Mouse (Mus musculus): ENCODE measurements around the gene Cps1. TPM values are rescaled to one million over a fixed set of nuclear protein-coding genes. Genes with fewer than 3 reads are reported as not detected.

Cps1 gene
- total RNA-seq, 2 experiments from 2014 or later = not detected

DNA sequence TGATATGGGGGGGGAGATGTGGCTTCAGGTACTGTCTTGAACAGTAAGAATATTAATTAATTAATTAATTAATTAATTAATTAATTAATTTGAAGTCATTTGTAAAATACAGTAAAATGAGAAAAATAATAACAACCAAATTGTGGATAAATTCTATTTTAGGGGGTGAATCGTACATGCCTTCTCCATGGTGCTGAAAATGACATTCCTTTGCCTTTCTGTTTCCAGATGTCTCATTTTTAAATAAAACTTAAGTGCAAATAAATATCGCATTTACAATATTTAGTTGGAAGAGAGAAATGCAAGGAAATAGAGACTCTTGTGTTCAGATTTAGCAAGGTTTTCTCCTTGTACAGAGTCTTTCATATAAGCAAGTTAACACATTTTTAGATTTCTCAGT, 112.0 kb downstream of the Cps1 start:
- ATAC-seq (ENCODE audit: poor library complexity, severe bottlenecking) = no peak

DNA sequence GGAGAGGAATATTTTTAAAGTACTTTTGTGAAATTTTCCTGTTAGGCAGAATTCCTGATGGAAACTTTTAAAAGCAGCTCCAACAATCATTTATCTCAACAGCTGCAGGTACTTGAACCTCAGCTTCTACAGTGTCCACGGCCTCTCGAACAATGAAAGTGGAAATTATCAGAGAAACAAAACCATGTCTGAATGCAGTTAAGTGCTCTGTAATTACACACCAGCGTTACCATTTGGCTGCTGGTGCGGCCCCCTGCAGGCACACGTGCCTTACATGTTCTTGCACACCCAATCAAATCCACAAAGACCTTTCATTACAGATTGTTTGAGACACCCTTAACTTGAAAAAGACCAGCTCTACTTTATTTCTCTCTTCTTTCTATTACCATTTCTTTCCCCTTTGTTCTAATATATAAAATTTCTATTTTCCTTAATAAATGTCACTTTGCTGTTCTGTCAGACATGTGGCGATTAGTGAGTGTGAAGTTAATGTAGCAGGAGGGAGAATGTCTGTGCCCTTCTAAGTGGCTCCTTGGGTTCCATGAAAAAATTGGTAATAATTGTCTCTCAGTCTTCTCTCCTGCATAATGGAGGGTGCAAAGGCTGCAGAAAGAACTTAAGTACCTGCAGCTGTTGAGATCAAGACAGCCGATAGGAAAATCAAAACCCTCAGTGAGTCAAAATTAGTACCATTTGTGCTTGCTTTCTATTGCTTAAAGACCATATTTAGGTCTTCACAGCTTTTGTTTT, 112.8 kb downstream of the Cps1 start:
- ATAC-seq (ENCODE audit: poor library complexity, severe bottlenecking) = no peak

DNA sequence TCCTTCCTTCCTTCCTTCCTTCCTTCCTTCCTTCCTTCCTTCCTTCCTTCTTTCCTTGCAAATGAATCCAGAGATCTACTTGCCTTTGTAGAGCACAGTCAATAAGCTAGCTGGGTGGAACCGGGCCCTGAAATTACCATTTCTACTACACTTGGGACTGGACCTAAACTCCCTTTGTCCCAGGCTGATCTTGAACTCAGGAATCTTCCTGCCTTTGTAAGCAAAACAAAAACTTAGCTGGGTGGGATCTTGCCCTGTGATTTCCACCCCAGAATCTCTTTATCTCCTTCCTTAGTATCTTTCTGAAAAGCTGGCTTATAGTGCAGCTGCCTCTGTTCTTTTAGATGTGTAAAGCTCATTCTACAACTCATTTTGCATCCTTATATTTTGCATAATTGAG, 115.6 kb downstream of the Cps1 start:
- no peak for ATAC-seq (ENCODE audit: poor library complexity, severe bottlenecking)

DNA sequence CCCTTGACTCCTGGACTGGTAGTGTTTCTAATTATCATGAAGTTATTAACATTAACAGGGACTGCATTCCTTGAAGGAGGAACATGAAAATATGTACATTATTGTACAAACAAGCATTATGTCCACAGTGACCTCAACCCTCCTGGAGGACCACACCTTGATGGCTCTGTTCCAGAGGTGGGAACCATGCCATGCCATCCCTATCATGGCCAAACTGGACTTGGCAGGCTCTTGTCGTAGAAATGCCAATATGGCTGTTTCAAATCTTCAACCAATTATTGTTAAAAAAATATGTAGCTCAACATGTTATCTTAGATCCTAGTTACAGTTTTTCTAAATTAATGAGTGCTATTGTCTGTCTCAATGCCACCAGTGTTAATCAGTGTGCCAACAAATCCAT, 116.1 kb downstream of the Cps1 start:
- ATAC-seq (ENCODE audit: poor library complexity, severe bottlenecking) = no peak

DNA sequence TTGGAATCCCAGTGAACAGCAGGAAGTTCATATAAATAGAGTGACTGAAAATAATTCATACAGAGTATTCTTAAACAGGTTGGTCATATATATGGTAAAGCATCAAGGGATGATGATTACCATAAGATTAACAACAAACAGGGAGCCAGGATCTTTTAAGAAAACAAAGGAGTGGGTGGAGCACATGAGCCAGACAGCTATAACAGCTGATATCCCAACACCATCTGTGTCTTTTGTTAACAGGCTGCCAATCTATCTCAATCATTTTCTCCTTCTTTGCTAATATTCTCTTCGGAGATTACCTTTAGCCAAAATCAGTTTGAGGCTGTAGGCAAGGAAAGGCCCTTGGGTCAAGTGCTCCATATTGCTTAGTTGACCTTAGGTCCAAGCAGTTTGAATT, 142.4 kb downstream of the Cps1 start:
- no peak for ATAC-seq (ENCODE audit: poor library complexity, severe bottlenecking)

DNA sequence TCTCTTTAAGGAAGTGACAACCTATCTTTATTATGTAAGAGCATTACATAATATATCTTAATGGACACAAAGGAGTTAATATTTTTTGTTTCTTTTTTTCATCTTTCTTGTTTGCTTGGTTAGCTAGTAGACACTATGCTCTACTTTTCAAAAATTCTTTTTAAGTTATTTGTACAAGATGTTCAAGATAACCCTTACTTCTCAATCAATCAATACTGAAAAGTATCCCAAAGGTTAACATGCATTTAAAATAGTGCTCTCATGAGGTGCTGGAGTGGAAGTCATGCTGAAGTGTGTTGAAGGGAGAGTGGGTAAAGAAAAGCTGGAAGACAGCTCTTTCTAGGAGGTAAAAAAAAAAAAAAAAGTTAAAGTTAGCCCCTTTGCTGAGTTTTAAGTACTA, 145.1 kb downstream of the Cps1 start:
- no peak for ATAC-seq (ENCODE audit: poor library complexity, severe bottlenecking)

DNA sequence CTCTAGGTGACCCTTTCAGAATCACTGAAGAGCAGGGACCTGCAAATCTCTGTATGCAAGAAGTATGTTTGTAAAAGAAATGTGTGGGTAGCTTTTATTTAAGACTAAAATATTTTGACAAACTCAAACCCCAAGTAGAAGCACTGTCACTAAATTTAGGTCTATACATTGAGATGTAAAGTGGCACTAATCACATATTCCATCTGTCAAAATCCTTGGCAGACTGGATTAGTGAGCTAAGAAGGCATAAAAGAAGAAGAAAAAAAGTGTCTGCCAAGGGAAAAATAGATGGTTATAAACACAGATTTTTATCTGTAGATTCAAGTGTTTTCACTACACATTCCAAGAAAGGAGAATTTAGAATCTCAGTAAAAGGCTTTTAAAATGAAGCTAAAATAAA, 145.6 kb downstream of the Cps1 start:
- no peak for ATAC-seq (ENCODE audit: poor library complexity, severe bottlenecking)

DNA sequence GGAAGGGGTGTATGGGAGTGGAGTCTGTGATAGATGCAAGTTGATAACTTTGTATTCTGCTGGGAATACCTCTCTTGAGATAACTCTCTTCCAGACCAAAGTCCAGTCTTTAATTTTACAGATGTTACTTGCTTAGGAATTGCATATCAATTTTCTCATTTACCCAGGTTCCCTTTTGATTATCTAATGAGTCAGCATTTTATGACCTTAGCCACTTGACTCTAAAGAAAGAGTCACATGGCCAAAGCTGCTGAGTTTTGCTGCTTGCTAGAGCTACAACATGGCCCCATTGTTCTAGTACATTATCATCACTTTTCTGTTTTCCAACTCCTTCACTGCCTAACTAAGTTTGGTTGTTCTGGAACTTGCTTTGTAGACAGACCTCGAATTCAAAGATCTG, 153.4 kb downstream of the Cps1 start:
- ATAC-seq (ENCODE audit: poor library complexity, severe bottlenecking) = no peak

Other genes starting within 250 kb of the Cps1 start
- not detected in 2 replicates for gene Myl1, start 177.6 kb upstream of the Cps1 start, total RNA-seq (2015)
- not detected in 2 replicates for gene Myl1, start 177.6 kb upstream of the Cps1 start, total RNA-seq (2017)
- gene Lancl1, start 84.2 kb upstream of the Cps1 start, total RNA-seq (2015) = 18.4 and 25.0 TPM in 2 replicates
- 13.3 and 23.3 TPM in 2 replicates for gene Lancl1, start 84.2 kb upstream of the Cps1 start, total RNA-seq (2017)

All from megakaryocyte, adult 5-6 weeks (primary cell).